Mouse (Mus musculus): ENCODE data around the gene Acod1. TPM values are rescaled to one million over a fixed set of nuclear protein-coding genes. Genes with fewer than 3 reads are reported as not detected.

Acod1 gene
- polyA plus RNA-seq (2014; fragmentation: Illumina TruSeq; extraction: RNeasy Lipid Tissue Mini Kit (QIAGEN cat#74804); ENCODE audit: insufficient read depth, low read depth, low replicate concordance): 0.09 TPM

GRCm38 (mm10) chr14:103046677-103047076, at the start of gene Acod1:
Acod1 (plus strand) TSS chr14:103046977.

GRCm38 (mm10) chr14:103069864-103070611, 23.3 kb downstream of the Acod1 start, which contains the start of gene Cln5:
Cln5 (plus strand) TSS chr14:103070216.

GRCm38 (mm10) chr14:103099238-103099933, 52.6 kb downstream of the Acod1 start, which contains the start of gene Fbxl3:
Fbxl3 (minus strand) TSS chr14:103099566.

Other genes starting within 250 kb of the Acod1 start
- 18.3 TPM for gene Kctd12, start 64.3 kb upstream of the Acod1 start, polyA plus RNA-seq (2014; fragmentation: Illumina TruSeq; extraction: RNeasy Lipid Tissue Mini Kit (QIAGEN cat#74804); ENCODE audit: insufficient read depth, low read depth, low replicate concordance)
- gene Cln5, start 23.2 kb downstream of the Acod1 start, polyA plus RNA-seq (2014; fragmentation: Illumina TruSeq; extraction: RNeasy Lipid Tissue Mini Kit (QIAGEN cat#74804); ENCODE audit: insufficient read depth, low read depth, low replicate concordance): 28.2 TPM
- gene Fbxl3, start 52.6 kb downstream of the Acod1 start, polyA plus RNA-seq (2014; fragmentation: Illumina TruSeq; extraction: RNeasy Lipid Tissue Mini Kit (QIAGEN cat#74804); ENCODE audit: insufficient read depth, low read depth, low replicate concordance): 52.5 TPM

All from lung, adult 10 weeks (tissue).